Mouse (Mus musculus) heart, embryonic 11.5 days (tissue): Measurements from ENCODE around the gene Helz2. TPM values are rescaled to one million over a fixed set of nuclear protein-coding genes. Genes with fewer than 3 reads are reported as not detected.
"Not testable (repeated sequence)": the region's sequence is repeated elsewhere in the genome, so short reads cannot be mapped to it uniquely, and the experiment has no call there.

Experiments
- ATAC-seq: fragments of 200-750 bp; cut with Nextera tagmentation; replicated peaks from 2 replicates; pipeline ENCODE4 v1.8.0; 2017; ENCODE audit warnings: moderate library complexity; ENCODE audit not compliant: insufficient number of reproducible peaks, low FRiP score, low TSS enrichment
- H3K27ac ChIP-seq: fragments of 300-500 bp; sonication (generic); 2 replicates; pipeline ENCODE4 v1.5.1; 2014; ENCODE audit warnings: mild to moderate bottlenecking, low read depth, low read length
- H3K27me3 ChIP-seq: fragments of 300-500 bp; sonication (generic); 2 replicates; pipeline ENCODE4 v1.6.1; 2014; ENCODE audit warnings: mild to moderate bottlenecking, low read length, mixed read lengths; ENCODE audit not compliant: control insufficient read depth, insufficient read depth
- H3K36me3 ChIP-seq: fragments of 300-500 bp; sonication (generic); 2 replicates; pipeline ENCODE4 v1.6.1; 2014; ENCODE audit warnings: mild to moderate bottlenecking, low read length, moderate library complexity, mixed read lengths; ENCODE audit not compliant: control insufficient read depth, insufficient read depth
- H3K4me1 ChIP-seq: fragments of 300-500 bp; sonication (generic); 2 replicates; pipeline ENCODE4 v1.6.1; 2014; ENCODE audit warnings: low read length; ENCODE audit not compliant: control insufficient read depth, insufficient read depth
- H3K4me2 ChIP-seq: fragments of 300-500 bp; sonication (generic); 2 replicates; pipeline ENCODE4 v1.6.1; 2014; ENCODE audit warnings: mild to moderate bottlenecking, moderate library complexity
- H3K4me3 ChIP-seq: fragments of 300-500 bp; sonication (generic); 2 replicates; pipeline ENCODE4 v1.5.1; 2014; ENCODE audit warnings: low read depth, low read length
- H3K9ac ChIP-seq: fragments of 300-500 bp; sonication (generic); 2 replicates; pipeline ENCODE4 v1.6.1; 2014; ENCODE audit warnings: mild to moderate bottlenecking, low read depth, low read length, moderate library complexity
- H3K9me3 ChIP-seq: fragments of 300-500 bp; sonication (generic); replicated peaks from 2 replicates; pipeline ENCODE4 v1.6.1; 2016; ENCODE audit warnings: low read length; ENCODE audit not compliant: control insufficient read depth
- WGBS: fragments of 180-500 bp; shearing (Covaris S2); extraction: QIAGEN DNeasy Blood & Tissue Kit; methylation state at CpG from one replicate; pipeline ENCODE4 v1.1.7; 2014; ENCODE audit not compliant: insufficient replicate concordance; 5-methylcytosine and 5-hydroxymethylcytosine counted together
- polyA plus RNA-seq: library from polyadenylated mRNA; unstranded; fragments of >200 nt; fragmentation: Nextera tagmentation; extraction: Ambion mirVana; gene quantifications from 2 replicates; pipeline ENCODE4 v1.2.1, GENCODE M21; 2014

Helz2 gene
- polyA plus RNA-seq, 1 experiment from 2014 or later = 1.2 TPM

DNA sequence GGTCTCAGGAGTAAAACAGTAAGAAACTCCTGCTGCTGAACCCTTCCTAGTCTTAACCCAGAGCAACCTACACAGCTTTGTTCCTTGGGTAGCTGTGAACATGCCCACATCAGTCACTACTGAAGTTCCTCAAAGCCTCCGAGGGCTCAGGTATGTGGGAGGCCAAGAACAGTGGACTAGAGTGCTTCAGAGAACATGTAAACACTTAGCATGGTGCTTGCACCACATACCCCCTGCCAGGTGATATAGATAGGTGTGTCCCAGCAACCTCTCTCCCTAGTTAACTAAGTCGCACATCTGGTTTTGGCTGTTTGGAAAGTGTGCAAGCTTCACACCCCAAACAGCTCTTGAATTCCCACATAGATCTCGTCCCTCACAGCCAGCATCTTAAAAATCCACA, 40.2 kb downstream of the Helz2 start:
- Histone ChIP-seq H3K9ac (no peak overlapping the region), H3K36me3 (no peaks in the 10 kb centered on the region), H3K9me3 (no peaks in the 10 kb centered on the region), H3K4me2 (no peak overlapping the region), H3K4me3 (no peak overlapping the region), H3K4me1 (no peaks in the 10 kb centered on the region), H3K27ac (no peak overlapping the region), H3K27me3 (0 out of 2 replicates have a peak, but pooled peaks cover 7% of the 10 kb centered on the region)
- 59% methylated on average over 3 of the region's 3 CpGs for WGBS
- no peak for ATAC-seq

DNA sequence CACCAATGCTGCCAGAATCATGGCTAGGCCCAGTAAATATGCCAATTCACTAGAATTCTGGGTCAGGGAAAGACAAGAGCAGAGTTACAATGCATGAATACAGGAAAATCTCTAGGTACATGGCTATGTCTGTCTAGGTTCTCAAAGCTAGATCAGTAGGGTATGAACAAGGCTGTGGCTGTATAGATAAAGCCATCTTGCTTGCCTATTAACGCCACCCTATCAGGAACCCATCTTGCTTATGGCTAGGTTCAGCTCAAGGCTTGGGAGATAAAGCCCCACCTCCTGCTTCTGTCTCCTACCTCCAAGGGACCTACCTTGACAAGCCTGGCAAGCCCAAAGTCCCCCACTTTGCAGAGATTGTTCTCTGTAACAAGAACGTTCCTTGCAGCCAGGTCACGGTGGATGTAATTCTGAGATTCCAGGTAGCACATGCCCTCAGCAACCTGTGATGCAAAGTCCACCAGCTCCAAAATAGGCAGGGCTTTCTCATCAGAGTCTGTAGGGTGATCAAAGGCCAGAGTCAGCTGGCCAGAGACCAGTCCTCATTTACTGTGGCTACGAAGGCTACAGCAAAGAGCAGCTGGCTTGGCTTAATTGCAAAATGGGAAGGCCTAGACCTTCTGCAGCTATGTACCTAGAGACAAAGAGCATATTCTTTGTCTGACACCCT, 45.1 kb downstream of the Helz2 start:
- H3K9ac ChIP-seq = no peak overlapping the region
- ATAC-seq = no peak

DNA sequence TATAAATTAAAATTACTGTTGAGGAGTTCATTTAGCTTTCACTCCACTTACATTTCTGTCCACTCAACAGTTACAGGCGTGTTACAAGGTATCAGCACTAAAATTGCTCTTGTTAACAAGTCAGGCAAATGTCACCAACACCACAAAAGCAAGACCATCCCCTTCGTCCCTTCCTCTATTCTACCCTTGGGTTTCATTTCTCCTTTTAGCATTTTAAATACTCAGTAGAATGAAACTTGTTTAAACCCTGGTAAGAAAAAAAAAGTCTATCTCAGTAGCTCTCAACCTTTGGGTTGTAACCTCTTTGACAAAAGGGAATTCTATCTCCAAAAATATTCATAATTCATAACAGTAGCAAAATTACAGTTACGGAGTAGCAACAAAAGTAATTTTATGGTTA, 48.8 kb downstream of the Helz2 start:
- Histone ChIP-seq H3K27me3 (peaks cover 2% of the 10 kb centered on the region; the same call in 1 of the 2 replicates), H3K36me3 (no peaks in the 10 kb centered on the region), H3K4me2 (no peak overlapping the region), H3K9ac (no peak overlapping the region), H3K27ac (no peak overlapping the region), H3K9me3 (no peaks in the 10 kb centered on the region), H3K4me1 (peaks cover 5% of the 10 kb centered on the region), H3K4me3 (no peak overlapping the region)
- no peak for ATAC-seq
- WGBS = 57% methylated on average over 3 of the region's 3 CpGs

More for the DNA sequence above, 45.1 kb downstream of the Helz2 start:
- H3K4me3 ChIP-seq = no peak overlapping the region
- WGBS = 83% methylated on average over 4 of the region's 4 CpGs
- H3K4me2 ChIP-seq = no peak overlapping the region
- no peak overlapping the region for H3K27ac ChIP-seq
- H3K36me3 ChIP-seq = no peaks in the 10 kb centered on the region
- H3K9me3 ChIP-seq = no peaks in the 10 kb centered on the region
- no peaks in the 10 kb centered on the region for H3K4me1 ChIP-seq
- H3K27me3 ChIP-seq = peaks cover 7% of the 10 kb centered on the region; the same call in 1 of the 2 replicates

DNA sequence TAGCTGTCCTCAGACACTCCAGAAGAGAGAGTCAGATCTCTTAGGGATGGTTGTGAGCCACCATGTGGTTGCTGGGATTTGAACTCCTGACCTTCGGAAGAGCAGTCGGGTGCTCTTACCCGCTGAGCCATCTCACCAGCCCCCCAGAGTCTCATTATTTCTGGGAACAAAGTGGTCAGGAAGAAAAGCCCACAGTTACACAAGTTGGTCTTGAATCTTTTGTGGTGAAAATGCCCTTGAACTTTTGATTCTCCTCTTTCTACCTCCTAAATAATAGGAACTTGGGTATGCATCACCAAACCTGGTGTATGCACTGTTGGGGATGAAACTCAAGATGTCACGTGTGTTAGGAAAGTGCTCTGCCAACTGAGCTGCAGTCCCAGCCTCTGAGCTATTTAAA, 49.9 kb downstream of the Helz2 start:
- H3K4me2 ChIP-seq = no peak overlapping the region
- no peak overlapping the region for H3K4me3 ChIP-seq
- H3K27me3 ChIP-seq = no peaks in the 10 kb centered on the region; the same call in 1 of the 2 replicates
- ATAC-seq = no peak
- WGBS = 63% methylated on average over 4 of the region's 4 CpGs
- H3K9ac ChIP-seq = no peak overlapping the region
- no peak overlapping the region for H3K27ac ChIP-seq
- no peaks in the 10 kb centered on the region for H3K36me3 ChIP-seq
- no peaks in the 10 kb centered on the region for H3K9me3 ChIP-seq
- H3K4me1 ChIP-seq = peaks cover 5% of the 10 kb centered on the region

DNA sequence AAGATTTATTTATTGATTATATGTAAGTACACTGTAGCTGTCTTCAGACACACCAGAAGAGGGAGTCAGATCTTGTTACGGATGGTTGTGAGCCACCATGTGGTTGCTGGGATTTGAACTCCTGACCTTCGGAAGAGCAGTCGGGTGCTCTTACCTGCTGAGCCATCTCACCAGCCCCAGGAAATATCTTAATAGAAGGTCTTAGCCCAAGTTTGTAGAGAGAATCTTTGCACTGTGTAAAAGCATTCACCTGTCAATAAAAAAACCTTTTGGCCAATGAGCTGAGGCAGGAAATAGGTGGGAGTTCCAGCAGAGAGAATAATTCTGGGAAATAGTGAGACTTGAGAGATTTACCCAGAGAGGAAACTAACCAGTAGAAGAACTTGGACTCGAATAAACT, 50.4 kb downstream of the Helz2 start:
- H3K4me3 ChIP-seq, H3K36me3 ChIP-seq, H3K4me2 ChIP-seq, ATAC-seq, H3K27me3 ChIP-seq, H3K4me1 ChIP-seq, H3K9me3 ChIP-seq, H3K27ac ChIP-seq, H3K9ac ChIP-seq: not testable (repeated sequence)
- 71% methylated on average over 4 of the region's 4 CpGs for WGBS

DNA sequence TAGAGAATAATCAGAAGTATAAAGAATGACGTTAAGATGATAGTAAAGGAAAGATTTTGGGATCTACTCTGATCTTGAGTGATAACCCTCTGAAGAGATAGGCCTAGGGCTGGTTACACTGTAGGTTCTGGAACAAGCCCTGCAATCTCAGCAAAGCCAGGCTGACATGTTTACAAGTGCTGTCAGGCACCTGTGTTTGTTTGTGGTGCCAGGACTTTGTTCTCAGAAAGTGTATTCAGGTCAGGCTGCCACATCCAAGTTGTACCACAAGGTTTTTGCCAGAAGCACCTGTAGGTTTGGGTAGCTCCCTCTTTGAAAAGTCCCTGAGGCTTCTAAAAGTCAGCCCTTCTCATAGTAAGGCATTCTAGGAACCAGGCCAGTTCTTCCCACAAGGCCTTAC, 52.5 kb downstream of the Helz2 start:
- Histone ChIP-seq H3K27me3 (no peaks in the 10 kb centered on the region), H3K9ac (no peak overlapping the region), H3K9me3 (no peaks in the 10 kb centered on the region), H3K4me3 (no peak overlapping the region), H3K4me2 (no peak overlapping the region), H3K27ac (no peak overlapping the region), H3K36me3 (no peaks in the 10 kb centered on the region), H3K4me1 (peaks cover 5% of the 10 kb centered on the region)
- 70% methylated on average over 1 of the region's 1 CpGs for WGBS
- no peak for ATAC-seq

DNA sequence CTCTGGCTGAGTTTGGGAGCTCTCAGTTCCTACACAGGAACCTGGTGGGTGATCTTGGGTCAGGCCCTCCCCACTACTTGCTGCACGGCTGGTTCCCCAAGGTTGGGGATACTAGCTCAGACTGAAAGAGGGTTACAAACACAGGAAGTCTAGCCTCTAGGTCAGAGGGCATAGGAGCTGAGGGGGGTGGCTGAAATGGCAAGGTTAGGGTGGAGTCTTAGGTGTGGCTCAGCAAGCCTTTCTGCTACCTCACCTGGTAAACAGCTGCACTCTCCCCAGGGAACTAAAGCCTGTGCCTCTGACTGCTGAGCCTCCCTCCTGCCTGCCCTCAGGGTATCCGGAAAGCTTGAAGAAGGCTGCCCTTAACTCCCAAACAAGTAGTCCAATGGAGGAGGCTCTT, 53.1 kb downstream of the Helz2 start:
- Histone ChIP-seq H3K9me3 (no peaks in the 10 kb centered on the region), H3K27ac (no peak overlapping the region), H3K9ac (no peak overlapping the region), H3K27me3 (no peaks in the 10 kb centered on the region), H3K4me2 (peak overlapping the region; percentile 72), H3K4me1 (peaks cover 5% of the 10 kb centered on the region), H3K4me3 (no peak overlapping the region; the same call in 1 of the 2 replicates), H3K36me3 (no peaks in the 10 kb centered on the region)
- 68% methylated on average over 2 of the region's 2 CpGs for WGBS
- no peak for ATAC-seq

DNA sequence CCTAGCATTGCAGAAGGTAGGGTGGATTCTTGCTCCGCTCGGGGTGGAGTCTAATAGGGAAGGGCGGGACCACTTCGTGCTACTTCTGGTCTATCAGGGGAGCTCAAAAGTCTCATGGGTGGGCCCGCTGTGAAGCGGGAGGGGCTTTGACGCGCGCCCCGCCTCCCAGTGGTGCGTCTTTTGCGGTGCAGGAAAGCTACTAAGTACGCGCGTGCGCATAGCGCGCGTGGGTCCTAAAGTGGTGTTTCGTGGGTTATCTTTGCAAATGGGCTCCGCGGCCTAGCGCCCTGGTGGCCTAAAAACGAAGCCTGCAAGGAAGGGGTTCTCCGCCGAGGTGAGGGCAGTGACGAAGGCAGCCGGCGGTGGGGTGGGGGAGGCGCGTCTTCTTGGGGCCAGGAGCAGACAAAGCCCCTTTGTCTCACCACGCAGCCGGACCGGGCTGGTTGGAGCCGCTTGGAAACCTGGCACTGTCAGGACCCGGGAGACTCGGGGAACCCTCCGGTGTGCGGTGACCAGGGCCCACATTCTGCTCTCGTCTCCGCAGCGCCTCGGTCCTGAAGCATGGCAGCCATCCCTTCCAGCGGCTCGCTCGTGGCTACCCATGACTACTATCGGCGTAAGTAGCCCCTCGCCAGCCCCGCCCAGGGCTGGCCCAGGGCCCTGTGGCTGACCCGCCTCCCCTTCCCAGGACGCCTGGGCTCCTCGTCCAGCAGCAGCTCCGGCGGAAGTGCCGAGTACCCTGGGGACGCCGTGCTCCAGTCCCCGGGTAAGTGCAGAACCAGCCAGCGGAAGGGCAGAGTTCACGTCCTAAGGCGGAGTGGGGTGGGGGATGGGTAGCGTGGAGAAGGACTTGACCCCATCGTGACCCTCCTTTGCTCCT, 54.5 kb downstream of the Helz2 start, which contains the start of gene Ppdpf:
TSS of gene Ppdpf (plus strand) at position 127 of the 880 bp plus-strand sequence.
- Histone ChIP-seq H3K27me3 (no peaks in the 10 kb centered on the region), H3K9ac (peak within 1 kb of the TSS; percentile 94), H3K4me1 (peaks cover 5% of the 10 kb centered on the region), H3K9me3 (no peaks in the 10 kb centered on the region), H3K27ac (peak within 1 kb of the TSS; percentile 89), H3K4me3 (peak within 1 kb of the TSS; percentile 74), H3K4me2 (peak within 1 kb of the TSS; percentile 72), H3K36me3 (no peaks in the 10 kb centered on the region)
- under 1% methylated on average over 63 of the region's 64 CpGs for WGBS
- ATAC-seq = peak; percentile 96
